Mouse (Mus musculus) thymus, postnatal 10 days (tissue): Measurements from ENCODE around the gene Zfp809.

ENCODE experiments used
- DNase-seq, 2 experiments: peaks; one replicate each; pipeline ENCODE4 v3.0.0; 2021; ENCODE audit warnings: low spot score in 2 of 2

Gene Zfp809

DNA sequence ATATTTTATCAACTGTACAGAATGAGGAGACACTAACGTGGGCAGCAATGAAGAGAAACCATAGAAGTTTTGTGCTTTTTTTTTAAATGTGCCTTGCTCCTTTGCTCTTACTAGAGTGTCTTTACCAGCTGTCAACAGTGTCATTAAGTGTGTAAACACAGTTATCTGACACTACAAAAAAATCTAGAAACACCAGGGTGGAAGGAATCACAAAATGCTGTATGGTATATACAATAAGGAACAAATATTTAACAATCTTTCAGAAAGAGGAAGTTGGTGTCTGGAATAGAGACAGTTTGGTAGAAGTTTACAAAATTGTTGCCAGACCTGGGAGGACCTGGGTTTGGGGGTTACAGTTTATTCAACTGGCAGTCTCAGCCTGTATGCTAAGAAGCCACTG, 36.1 kb downstream of the Zfp809 start:
- no peak for DNase-seq

DNA sequence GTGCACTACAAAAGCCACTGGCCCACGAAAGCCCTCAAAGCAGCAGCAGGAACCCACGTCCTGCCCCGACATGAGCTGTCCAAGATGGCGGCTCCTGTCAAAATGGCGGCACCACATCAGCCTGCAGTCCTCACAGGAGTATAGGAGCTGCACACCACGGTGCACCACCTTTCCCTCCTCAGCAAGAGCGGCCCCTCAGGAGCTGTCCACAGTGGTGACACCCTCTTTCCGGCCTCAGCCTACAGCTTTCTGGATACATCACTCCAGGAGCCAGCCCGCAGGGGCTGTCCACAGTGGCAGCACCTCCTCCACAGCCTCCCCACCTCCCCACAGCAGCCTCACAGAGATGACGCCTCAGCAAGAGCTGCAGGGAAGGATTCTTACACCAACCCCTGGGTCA, 37.1 kb downstream of the Zfp809 start:
- DNase-seq, result no peak

DNA sequence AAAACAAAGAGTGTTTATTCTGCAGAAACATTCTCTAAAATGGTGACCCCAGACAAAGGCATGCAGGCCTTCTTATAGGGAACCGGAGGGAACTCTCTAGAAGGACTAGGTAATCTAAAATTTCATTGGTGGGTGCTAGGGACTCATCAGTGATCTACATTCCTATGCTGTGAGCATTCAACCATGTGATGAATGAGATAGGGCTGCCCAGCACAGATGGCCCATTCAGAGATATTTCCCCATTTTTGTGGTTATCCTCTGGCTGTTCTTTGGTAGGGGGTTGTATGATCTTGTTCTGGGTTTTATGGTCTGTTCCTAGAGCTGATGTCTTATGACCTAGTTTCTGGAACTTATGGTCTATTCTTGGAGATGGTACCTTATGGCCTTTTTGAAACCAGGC, 43.4 kb downstream of the Zfp809 start:
- DNase-seq, result no peak

DNA sequence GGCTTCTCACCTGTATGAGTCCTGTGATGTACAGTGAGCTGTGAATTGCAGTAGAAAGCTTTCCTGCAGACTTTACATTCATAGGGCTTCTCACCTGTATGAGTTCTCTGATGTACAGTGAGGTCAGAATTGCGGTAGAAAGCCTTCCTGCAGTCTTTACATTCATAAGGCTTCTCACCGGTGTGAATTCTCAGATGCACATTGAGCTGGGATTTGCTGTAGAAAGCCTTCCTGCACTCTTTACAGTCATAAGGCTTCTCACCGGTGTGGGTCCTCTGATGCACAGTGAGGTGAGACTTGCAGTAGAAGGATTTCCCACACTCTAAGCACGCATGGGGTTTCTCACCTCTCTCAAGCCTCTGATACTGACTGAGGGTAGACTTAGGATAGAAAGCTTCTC, 53.2 kb downstream of the Zfp809 start:
- DNase-seq, result no peak
